Mouse (Mus musculus): Measurements from ENCODE around the gene Mfge8. TPM values are rescaled to one million over a fixed set of nuclear protein-coding genes. Genes with fewer than 3 reads are reported as not detected.

The Mfge8 gene
- 8.7 TPM for polyA plus RNA-seq (2017; shearing (Covaris generic))

DNA sequence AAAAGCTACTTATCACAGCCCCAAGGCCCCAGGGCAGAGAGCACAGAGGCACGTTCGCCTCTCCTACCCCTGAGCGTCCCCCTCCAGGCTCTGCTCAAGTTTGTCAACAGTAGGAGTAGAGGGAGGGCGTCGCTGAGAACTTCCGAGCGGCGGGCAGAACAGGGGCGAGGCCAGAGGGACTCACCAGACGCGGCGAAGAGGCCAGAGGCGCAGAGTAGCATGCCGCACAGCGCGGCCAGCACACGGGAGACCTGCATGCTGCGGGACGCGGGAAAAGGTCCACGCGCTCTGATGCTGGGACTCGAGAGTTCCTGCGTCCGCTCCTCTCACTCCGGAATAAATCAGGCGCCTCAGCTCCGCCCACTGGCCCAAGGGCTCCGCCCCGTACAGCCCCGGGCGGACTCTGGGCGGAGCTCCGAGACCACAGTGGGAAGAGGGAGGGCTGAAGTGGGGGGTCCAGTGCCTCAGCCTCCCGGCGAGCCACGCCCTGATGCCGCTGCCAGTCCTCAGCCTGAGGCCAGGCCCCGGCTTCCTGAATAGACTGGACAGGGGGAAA, at the start of gene Mfge8:
TSS of gene Mfge8 (minus strand) at position 350 of the 556 bp plus-strand sequence.

DNA sequence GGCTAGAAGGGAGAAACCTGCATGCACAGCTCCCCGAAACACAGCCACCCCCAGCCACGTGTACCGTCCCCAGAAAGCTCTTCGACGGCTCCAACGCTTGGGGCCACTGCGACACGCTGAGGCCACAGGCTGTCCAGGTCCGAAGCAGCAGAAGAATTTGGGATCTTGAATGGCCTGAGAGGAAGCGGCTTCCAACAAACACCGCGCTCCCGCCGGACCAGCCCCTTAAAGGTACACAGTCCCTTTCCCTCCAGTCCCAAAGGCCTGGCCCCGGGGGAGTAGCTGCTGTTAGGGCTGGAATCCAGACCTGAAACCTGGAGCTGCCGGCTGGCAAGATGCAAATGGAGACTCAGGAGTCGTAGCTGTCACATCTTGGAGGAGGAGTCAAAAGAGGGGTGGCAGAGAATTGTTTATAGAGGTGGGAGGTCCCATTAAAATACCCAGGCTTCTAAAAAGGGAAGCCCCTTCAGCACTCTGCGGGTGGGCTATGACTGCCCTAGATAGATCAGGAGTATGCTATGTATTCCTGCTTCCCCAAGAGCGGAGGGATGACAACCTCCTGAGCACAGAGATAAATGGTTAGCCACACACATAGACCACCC, 17.9 kb downstream of the Mfge8 start, which contains the start of gene Hapln3:
TSS of gene Hapln3 (minus strand) at position 176 of the 602 bp plus-strand sequence.

Other genes with a start within 250 kb of the Mfge8 start
- 48.7 TPM for gene Isg20, start 235.6 kb downstream of the Mfge8 start, polyA plus RNA-seq (2017; shearing (Covaris generic))
- not detected for gene Acan, start 95.6 kb downstream of the Mfge8 start, polyA plus RNA-seq (2017; shearing (Covaris generic))
- gene Hapln3, start 18.0 kb downstream of the Mfge8 start, polyA plus RNA-seq (2017; shearing (Covaris generic)): not detected
- 19.5 TPM for gene Abhd2, start 124.1 kb upstream of the Mfge8 start, polyA plus RNA-seq (2017; shearing (Covaris generic))
- not detected for gene Rlbp1, start 238.0 kb upstream of the Mfge8 start, polyA plus RNA-seq (2017; shearing (Covaris generic))
- 2.8 TPM for gene Fanci, start 242.9 kb upstream of the Mfge8 start, polyA plus RNA-seq (2017; shearing (Covaris generic))

Measured in effector memory CD4-positive, alpha-beta T cell, adult 5 months (primary cell).